Mouse (Mus musculus): ENCODE results near the gene Rsbn1l. TPM values are rescaled to one million over a fixed set of nuclear protein-coding genes. Genes with fewer than 3 reads are reported as not detected.

Gene Rsbn1l
- total and polyA plus RNA-seq, 2 experiments = 1.6 to 7.7 TPM

DNA sequence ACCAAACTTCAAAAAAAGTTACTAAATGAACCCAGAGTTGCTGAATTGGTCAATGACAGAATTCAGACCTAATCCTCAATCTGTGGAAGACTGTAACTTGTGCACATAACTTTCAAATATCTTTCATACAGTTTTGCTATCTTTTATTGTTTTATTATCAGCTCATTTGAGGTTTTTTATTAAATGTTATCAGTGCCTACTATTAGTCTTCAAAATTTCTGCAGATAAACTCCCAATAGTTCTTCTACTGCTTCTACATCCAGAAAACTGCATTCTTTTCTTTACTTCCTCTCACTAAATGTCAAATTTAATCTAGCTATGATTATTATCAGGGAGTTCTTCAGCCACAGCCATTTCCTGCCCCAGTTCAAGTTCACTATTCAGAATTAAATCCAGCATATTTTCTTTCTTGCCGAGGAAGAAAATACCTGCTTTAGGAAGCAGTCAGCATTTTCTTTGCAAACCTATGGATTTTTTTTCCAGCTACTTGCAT is 79.2 kb downstream of the Rsbn1l start:
- DNase-seq (ENCODE audit: extremely low read depth, low read depth, low spot score) = no peak
- 45% methylated on average over 1 of the region's 1 CpGs for WGBS
- H3K36me3 ChIP-seq (ENCODE audit: control insufficient read depth, insufficient read depth, low read length) = no peaks in the 10 kb centered on the region
- no peaks in the 10 kb centered on the region for H3K4me1 ChIP-seq (ENCODE audit: control insufficient read depth, insufficient read depth, low read length)
- TF ChIP-seq POLR2A (IDR thresholded peaks at IDR 0.05; ENCODE audit: extremely low read depth, insufficient read depth, low read length) (no peak), CTCF (IDR thresholded peaks at IDR 0.05; ENCODE audit: low read depth, low read length) (no peak)
- H3K27me3 ChIP-seq (ENCODE audit: control insufficient read depth, insufficient read depth, low read length) = no peaks in the 10 kb centered on the region
- H3K9ac ChIP-seq (ENCODE audit: low read depth, low read length) = no peak overlapping the region
- no peak overlapping the region for H3K27ac ChIP-seq (replicated peaks; ENCODE audit: insufficient read depth, low read depth, low read length)
- H3K79me2 ChIP-seq (ENCODE audit: control insufficient read depth, insufficient read depth, low read length) = peaks cover 2% of the 10 kb centered on the region; the same call in 1 of the 2 replicates
- H3K4me3 ChIP-seq (ENCODE audit: insufficient read depth, low read depth, low read length) = no peak overlapping the region

DNA sequence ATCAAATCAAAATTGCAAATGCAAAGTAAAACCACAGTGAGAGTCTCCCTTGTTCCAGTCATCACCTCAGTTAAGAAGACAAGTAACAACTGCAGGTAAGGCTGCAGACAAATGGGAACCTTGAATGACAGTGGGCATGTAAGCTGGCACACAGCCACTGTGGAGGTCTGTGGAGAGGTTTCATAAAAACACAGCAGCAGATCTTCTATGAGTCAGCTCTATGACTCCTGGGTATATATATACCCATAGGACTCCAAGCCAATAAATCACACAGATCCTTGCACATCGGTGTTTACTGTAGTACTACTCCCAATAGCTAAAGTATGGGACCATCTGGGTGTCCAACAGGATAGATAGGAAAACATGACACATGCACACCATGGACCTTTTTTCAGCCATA is 83.1 kb downstream of the Rsbn1l start:
- WGBS = 91% methylated on average over 1 of the region's 1 CpGs
- H3K27ac ChIP-seq (replicated peaks; ENCODE audit: insufficient read depth, low read depth, low read length) = no peak overlapping the region
- TF ChIP-seq POLR2A (IDR thresholded peaks at IDR 0.05; ENCODE audit: extremely low read depth, insufficient read depth, low read length) (no peak), CTCF (IDR thresholded peaks at IDR 0.05; ENCODE audit: low read depth, low read length) (no peak)

DNA sequence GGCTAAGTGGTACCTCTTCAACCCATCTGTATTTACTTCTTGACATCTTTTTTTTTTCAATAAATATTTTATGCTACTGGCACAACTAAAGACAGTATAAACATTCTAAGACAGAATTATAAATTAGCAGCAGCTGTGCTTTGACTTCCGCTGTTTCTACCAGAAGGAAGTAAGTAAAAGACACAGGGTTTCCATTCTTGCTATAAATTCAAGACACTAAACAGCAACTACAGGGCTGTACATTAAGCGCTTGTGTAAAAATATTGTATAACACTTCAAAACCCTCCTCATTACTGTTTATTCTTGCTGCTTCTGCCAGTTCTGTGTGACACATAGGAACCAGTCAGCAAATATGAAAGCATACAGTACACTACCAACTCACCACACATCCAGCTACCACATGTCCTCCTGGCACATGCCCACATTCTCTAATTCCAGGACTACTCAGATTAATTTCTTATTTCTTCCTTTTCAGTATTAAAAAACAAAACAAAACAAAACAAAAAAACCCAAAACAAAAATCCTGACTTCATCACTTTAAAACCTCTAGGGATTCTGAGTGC is 90.9 kb downstream of the Rsbn1l start:
- DNase-seq (ENCODE audit: extremely low read depth, low read depth, low spot score) = no peak
- Histone ChIP-seq H3K4me1 (ENCODE audit: control insufficient read depth, insufficient read depth, low read length) (no peaks in the 10 kb centered on the region; the same call in 1 of the 2 replicates), H3K79me2 (ENCODE audit: control insufficient read depth, insufficient read depth, low read length) (no peaks in the 10 kb centered on the region; the same call in 1 of the 2 replicates), H3K4me3 (ENCODE audit: insufficient read depth, low read depth, low read length) (no peak overlapping the region), H3K36me3 (ENCODE audit: control insufficient read depth, insufficient read depth, low read length) (no peaks in the 10 kb centered on the region), H3K9ac (ENCODE audit: low read depth, low read length) (no peak overlapping the region), H3K27ac (replicated peaks; ENCODE audit: insufficient read depth, low read depth, low read length) (no peak overlapping the region), H3K27me3 (ENCODE audit: control insufficient read depth, insufficient read depth, low read length) (no peaks in the 10 kb centered on the region)
- WGBS = 87% methylated on average over 2 of the region's 2 CpGs
- TF ChIP-seq POLR2A (IDR thresholded peaks at IDR 0.05; ENCODE audit: extremely low read depth, insufficient read depth, low read length) (no peak), CTCF (IDR thresholded peaks at IDR 0.05; ENCODE audit: low read depth, low read length) (no peak)

More for the DNA sequence above, 83.1 kb downstream of the Rsbn1l start:
- DNase-seq (ENCODE audit: extremely low read depth, low read depth, low spot score) = no peak
- peaks cover 2% of the 10 kb centered on the region; the same call in 1 of the 2 replicates for H3K79me2 ChIP-seq (ENCODE audit: control insufficient read depth, insufficient read depth, low read length)
- no peak overlapping the region for H3K9ac ChIP-seq (ENCODE audit: low read depth, low read length)
- H3K27me3 ChIP-seq (ENCODE audit: control insufficient read depth, insufficient read depth, low read length) = no peaks in the 10 kb centered on the region
- H3K4me1 ChIP-seq (ENCODE audit: control insufficient read depth, insufficient read depth, low read length) = no peaks in the 10 kb centered on the region
- H3K4me3 ChIP-seq (ENCODE audit: insufficient read depth, low read depth, low read length) = no peak overlapping the region
- no peaks in the 10 kb centered on the region for H3K36me3 ChIP-seq (ENCODE audit: control insufficient read depth, insufficient read depth, low read length)

DNA sequence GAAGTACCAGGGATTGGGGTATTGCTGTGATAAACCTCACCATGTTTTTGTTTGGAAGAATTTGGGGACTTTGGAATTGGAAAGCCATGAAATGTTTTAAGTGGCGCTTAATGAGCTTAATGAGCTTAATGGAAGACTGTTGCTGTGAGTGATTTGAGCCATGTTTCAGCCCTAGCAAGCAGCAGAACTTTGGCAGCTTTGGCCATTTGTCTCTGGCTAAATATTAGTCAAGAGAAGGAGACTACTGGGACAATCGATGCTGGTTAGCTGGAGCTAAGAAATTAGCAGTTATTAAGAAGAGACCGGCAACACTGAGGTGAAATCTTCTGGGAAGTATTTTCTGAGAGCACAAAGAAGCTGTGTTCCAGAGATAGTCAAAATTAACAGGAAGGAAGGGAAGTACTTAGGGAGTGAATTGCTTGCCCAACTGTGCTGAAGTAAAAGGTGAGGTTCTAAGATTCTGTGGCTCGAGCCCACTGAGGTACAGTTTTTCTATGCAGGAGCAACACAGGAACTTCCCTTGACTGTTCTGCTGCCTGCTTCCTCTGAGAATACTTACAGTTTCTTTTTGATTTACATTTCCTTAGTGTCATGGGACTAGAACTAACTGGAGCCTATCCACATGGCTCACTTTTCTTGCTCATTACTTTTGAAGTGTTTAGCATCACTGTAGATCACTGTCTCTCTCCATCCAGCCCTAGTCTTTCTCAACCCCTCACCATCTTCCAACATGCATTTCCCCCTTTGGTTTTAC is 91.8 kb downstream of the Rsbn1l start:
- Histone ChIP-seq H3K79me2 (ENCODE audit: control insufficient read depth, insufficient read depth, low read length) (no peaks in the 10 kb centered on the region; the same call in 1 of the 2 replicates), H3K36me3 (ENCODE audit: control insufficient read depth, insufficient read depth, low read length) (no peaks in the 10 kb centered on the region), H3K4me3 (ENCODE audit: insufficient read depth, low read depth, low read length) (no peak overlapping the region), H3K4me1 (ENCODE audit: control insufficient read depth, insufficient read depth, low read length) (no peaks in the 10 kb centered on the region; the same call in 1 of the 2 replicates), H3K27ac (replicated peaks; ENCODE audit: insufficient read depth, low read depth, low read length) (no peak overlapping the region), H3K27me3 (ENCODE audit: control insufficient read depth, insufficient read depth, low read length) (no peaks in the 10 kb centered on the region), H3K9ac (ENCODE audit: low read depth, low read length) (no peak overlapping the region)
- DNase-seq (ENCODE audit: extremely low read depth, low read depth, low spot score) = peak; percentile 69
- WGBS = 38% methylated on average over 4 of the region's 4 CpGs
- TF ChIP-seq POLR2A (IDR thresholded peaks at IDR 0.05; ENCODE audit: extremely low read depth, insufficient read depth, low read length) (no peak), CTCF (IDR thresholded peaks at IDR 0.05; ENCODE audit: low read depth, low read length) (no peak)

DNA sequence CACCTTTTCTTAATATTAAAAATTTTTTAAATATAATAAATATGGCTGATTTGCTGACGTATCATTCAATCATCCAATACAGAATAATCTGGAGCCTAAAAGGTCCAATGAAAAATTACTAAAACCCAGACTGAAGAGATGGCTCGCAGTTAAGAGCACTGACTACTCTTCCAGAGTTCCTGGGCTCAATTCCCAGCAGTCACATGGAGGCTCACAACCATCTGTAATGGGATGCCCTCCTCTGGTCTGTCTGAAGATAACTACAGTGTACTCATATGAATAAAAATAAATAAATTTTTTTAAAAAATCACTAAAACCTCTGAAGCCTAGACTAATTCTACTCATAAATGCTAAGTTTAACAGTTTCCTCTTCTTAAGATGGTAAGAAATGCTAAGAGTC is 94.3 kb downstream of the Rsbn1l start:
- Histone ChIP-seq H3K27me3 (ENCODE audit: control insufficient read depth, insufficient read depth, low read length) (no peaks in the 10 kb centered on the region), H3K79me2 (ENCODE audit: control insufficient read depth, insufficient read depth, low read length) (no peaks in the 10 kb centered on the region; the same call in 1 of the 2 replicates), H3K36me3 (ENCODE audit: control insufficient read depth, insufficient read depth, low read length) (no peaks in the 10 kb centered on the region), H3K9ac (ENCODE audit: low read depth, low read length) (no peak overlapping the region), H3K27ac (replicated peaks; ENCODE audit: insufficient read depth, low read depth, low read length) (no peak overlapping the region), H3K4me3 (ENCODE audit: insufficient read depth, low read depth, low read length) (no peak overlapping the region), H3K4me1 (ENCODE audit: control insufficient read depth, insufficient read depth, low read length) (no peaks in the 10 kb centered on the region; the same call in 1 of the 2 replicates)
- DNase-seq (ENCODE audit: extremely low read depth, low read depth, low spot score) = no peak
- TF ChIP-seq CTCF (IDR thresholded peaks at IDR 0.05; ENCODE audit: low read depth, low read length) = no peak
- 82% methylated on average over 2 of the region's 2 CpGs for WGBS

DNA sequence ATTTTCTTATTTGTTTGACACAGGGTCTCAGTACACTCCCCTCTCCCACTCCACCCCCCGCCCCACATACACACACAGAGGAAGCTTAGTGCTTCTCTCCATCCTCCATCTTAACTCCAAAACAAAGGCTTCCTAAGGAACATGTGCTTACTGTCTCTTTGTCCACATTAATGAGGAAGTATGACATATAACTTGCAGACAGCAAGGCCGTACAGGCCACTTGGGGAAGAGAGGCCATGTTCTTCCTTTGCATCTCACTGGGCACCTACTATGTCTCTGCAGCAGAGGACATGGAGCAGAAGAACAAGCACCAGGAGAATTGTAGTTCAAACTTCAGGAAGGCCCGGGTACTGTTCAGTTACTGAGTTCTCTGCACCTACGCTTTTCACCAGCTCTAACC is 95.6 kb downstream of the Rsbn1l start:
- no peak for DNase-seq (ENCODE audit: extremely low read depth, low read depth, low spot score)
- TF ChIP-seq POLR2A (IDR thresholded peaks at IDR 0.05; ENCODE audit: extremely low read depth, insufficient read depth, low read length) (no peak), CTCF (IDR thresholded peaks at IDR 0.05; ENCODE audit: low read depth, low read length) (no peak)
- H3K4me3 ChIP-seq (ENCODE audit: insufficient read depth, low read depth, low read length) = no peak overlapping the region
- H3K4me1 ChIP-seq (ENCODE audit: control insufficient read depth, insufficient read depth, low read length) = no peaks in the 10 kb centered on the region; the same call in 1 of the 2 replicates
- no peak overlapping the region for H3K9ac ChIP-seq (ENCODE audit: low read depth, low read length)
- WGBS = 92% methylated on average over 4 of the region's 4 CpGs
- H3K27ac ChIP-seq (replicated peaks; ENCODE audit: insufficient read depth, low read depth, low read length) = no peak overlapping the region
- H3K27me3 ChIP-seq (ENCODE audit: control insufficient read depth, insufficient read depth, low read length) = no peaks in the 10 kb centered on the region
- H3K79me2 ChIP-seq (ENCODE audit: control insufficient read depth, insufficient read depth, low read length) = no peaks in the 10 kb centered on the region
- no peaks in the 10 kb centered on the region for H3K36me3 ChIP-seq (ENCODE audit: control insufficient read depth, insufficient read depth, low read length)

Measured in liver, adult 2 months (tissue).